Mouse (Mus musculus): ENCODE measurements at regions not wholly inside any gene's neighbourhood (a gene's known extent, or its start where the extent isn't known, plus 50 kb on each side); places are given as distances from the start of the nearest gene placed in this dataset.
A peak's percentile ranks its signal among the peaks of the same experiment; 100 is the strongest.

GRCm38 (mm10) chr4:30408525-30408924, 1555.4 kb upstream of the Map3k7 start:
- Histone ChIP-seq H3K4me3 (ENCODE audit: low read depth, low read length) (no peak overlapping the region), H3K4me2 (ENCODE audit: low read depth, low read length, severe bottlenecking) (no peak overlapping the region), H3K9ac (ENCODE audit: low read length) (no peak overlapping the region), H3K27me3 (ENCODE audit: control insufficient read depth, insufficient read depth, low read length) (no peaks in the 10 kb centered on the region), H3K9me3 (ENCODE audit: control insufficient read depth, low read length) (no peaks in the 10 kb centered on the region), H3K36me3 (ENCODE audit: control insufficient read depth, insufficient read depth, low read length) (no peaks in the 10 kb centered on the region), H3K27ac (ENCODE audit: low read depth, low read length) (no peak overlapping the region), H3K4me1 (replicated peaks; ENCODE audit: control insufficient read depth, insufficient read depth, low read length) (no peaks in the 10 kb centered on the region)
- DNase-seq (ENCODE audit: low spot score) = no peak
- no peak for ATAC-seq (replicated peaks; ENCODE audit: low FRiP score)
- WGBS = 79% methylated on average over 2 of the region's 2 CpGs

- Histone ChIP-seq H3K36me3 (ENCODE audit: control insufficient read depth, insufficient read depth, low read length) (no peaks in the 10 kb centered on the region), H3K4me3 (ENCODE audit: low read depth, low read length) (no peak overlapping the region), H3K9me3 (ENCODE audit: control insufficient read depth, low read length) (no peaks in the 10 kb centered on the region), H3K4me2 (ENCODE audit: low read depth, low read length, severe bottlenecking) (no peak overlapping the region), H3K27me3 (ENCODE audit: control insufficient read depth, insufficient read depth, low read length) (no peaks in the 10 kb centered on the region), H3K4me1 (replicated peaks; ENCODE audit: control insufficient read depth, insufficient read depth, low read length) (no peaks in the 10 kb centered on the region), H3K27ac (ENCODE audit: low read depth, low read length) (no peak overlapping the region), H3K9ac (ENCODE audit: low read length) (no peak overlapping the region)
- WGBS = 42% methylated on average over 6 of the region's 6 CpGs
- DNase-seq (ENCODE audit: low spot score) (no peak), ATAC-seq (replicated peaks; ENCODE audit: low FRiP score) (no peak)
Observed at GRCm38 (mm10) chr4:30447644-30448043, 1516.3 kb upstream of the Map3k7 start.

GRCm38 (mm10) chr4:30450395-30450794, 1513.5 kb upstream of the Map3k7 start:
- no peak overlapping the region for H3K27ac ChIP-seq (ENCODE audit: low read depth, low read length)
- no peaks in the 10 kb centered on the region for H3K36me3 ChIP-seq (ENCODE audit: control insufficient read depth, insufficient read depth, low read length)
- ATAC-seq (replicated peaks; ENCODE audit: low FRiP score) = no peak
- no peaks in the 10 kb centered on the region for H3K9me3 ChIP-seq (ENCODE audit: control insufficient read depth, low read length)
- WGBS = 93% methylated on average over 1 of the region's 1 CpGs
- no peaks in the 10 kb centered on the region for H3K27me3 ChIP-seq (ENCODE audit: control insufficient read depth, insufficient read depth, low read length)
- no peak overlapping the region for H3K4me3 ChIP-seq (ENCODE audit: low read depth, low read length)
- no peaks in the 10 kb centered on the region for H3K4me1 ChIP-seq (replicated peaks; ENCODE audit: control insufficient read depth, insufficient read depth, low read length)
- no peak for DNase-seq (ENCODE audit: low spot score)
- no peak overlapping the region for H3K9ac ChIP-seq (ENCODE audit: low read length)
- no peak overlapping the region for H3K4me2 ChIP-seq (ENCODE audit: low read depth, low read length, severe bottlenecking)

GRCm38 (mm10) chr4:30467336-30467933, 1496.5 kb upstream of the Map3k7 start:
- H3K4me1 ChIP-seq (replicated peaks; ENCODE audit: control insufficient read depth, insufficient read depth, low read length) = no peaks in the 10 kb centered on the region
- H3K4me2 ChIP-seq (ENCODE audit: low read depth, low read length, severe bottlenecking) = no peak overlapping the region
- no peak overlapping the region for H3K9ac ChIP-seq (ENCODE audit: low read length)
- no peak overlapping the region for H3K27ac ChIP-seq (ENCODE audit: low read depth, low read length)
- no peaks in the 10 kb centered on the region for H3K9me3 ChIP-seq (ENCODE audit: control insufficient read depth, low read length)
- no peaks in the 10 kb centered on the region for H3K36me3 ChIP-seq (ENCODE audit: control insufficient read depth, insufficient read depth, low read length)
- no peaks in the 10 kb centered on the region for H3K27me3 ChIP-seq (ENCODE audit: control insufficient read depth, insufficient read depth, low read length)
- ATAC-seq (replicated peaks; ENCODE audit: low FRiP score) (no peak), DNase-seq (ENCODE audit: low spot score) (no peak)
- no peak overlapping the region for H3K4me3 ChIP-seq (ENCODE audit: low read depth, low read length)
- WGBS = 85% methylated on average over 4 of the region's 4 CpGs

- DNase-seq (ENCODE audit: low spot score) (no peak), ATAC-seq (replicated peaks; ENCODE audit: low FRiP score) (no peak)
- no peaks in the 10 kb centered on the region for H3K27me3 ChIP-seq (ENCODE audit: control insufficient read depth, insufficient read depth, low read length)
- H3K36me3 ChIP-seq (ENCODE audit: control insufficient read depth, insufficient read depth, low read length) = no peaks in the 10 kb centered on the region
- H3K27ac ChIP-seq (ENCODE audit: low read depth, low read length) = no peak overlapping the region
- no peak overlapping the region for H3K4me3 ChIP-seq (ENCODE audit: low read depth, low read length)
- H3K9ac ChIP-seq (ENCODE audit: low read length) = no peak overlapping the region
- WGBS = 17% methylated on average over 1 of the region's 1 CpGs
- no peak overlapping the region for H3K4me2 ChIP-seq (ENCODE audit: low read depth, low read length, severe bottlenecking)
- H3K9me3 ChIP-seq (ENCODE audit: control insufficient read depth, low read length) = no peaks in the 10 kb centered on the region
- H3K4me1 ChIP-seq (replicated peaks; ENCODE audit: control insufficient read depth, insufficient read depth, low read length) = no peaks in the 10 kb centered on the region
Observed at GRCm38 (mm10) chr4:30476621-30477020, 1487.3 kb upstream of the Map3k7 start.

- ATAC-seq (replicated peaks; ENCODE audit: low FRiP score) = peak; percentile 65; the same call in 1 of the 2 replicates
- Histone ChIP-seq H3K4me3 (ENCODE audit: low read depth, low read length) (no peak overlapping the region), H3K9ac (ENCODE audit: low read length) (no peak overlapping the region), H3K27ac (ENCODE audit: low read depth, low read length) (no peak overlapping the region), H3K36me3 (ENCODE audit: control insufficient read depth, insufficient read depth, low read length) (no peaks in the 10 kb centered on the region), H3K4me2 (ENCODE audit: low read depth, low read length, severe bottlenecking) (no peak overlapping the region), H3K4me1 (replicated peaks; ENCODE audit: control insufficient read depth, insufficient read depth, low read length) (no peaks in the 10 kb centered on the region), H3K9me3 (ENCODE audit: control insufficient read depth, low read length) (no peaks in the 10 kb centered on the region), H3K27me3 (ENCODE audit: control insufficient read depth, insufficient read depth, low read length) (no peaks in the 10 kb centered on the region)
- 21% methylated on average over 1 of the region's 1 CpGs for WGBS
- no peak for DNase-seq (ENCODE audit: low spot score)
Observed at GRCm38 (mm10) chr4:30500067-30500670, 1463.7 kb upstream of the Map3k7 start.
